Mouse (Mus musculus) heart, adult 2 months (tissue): Measurements from ENCODE around the gene S100a14. TPM values are rescaled to one million over a fixed set of nuclear protein-coding genes. Genes with fewer than 3 reads are reported as not detected.

Experiments used
- DNase-seq, 2 experiments: peaks; one replicate each; pipeline ENCODE4 v3.0.0; 2021
- H3K27ac ChIP-seq: fragments of 200-600 bp; 2 replicates; pipeline ENCODE4 v1.8.1; 2022
- H3K27me3 ChIP-seq: fragments of 200-500 bp; 2 replicates; pipeline ENCODE4 v1.6.1; 2012; ENCODE audit warnings: mild to moderate bottlenecking, low read length, inconsistent platforms, mixed read lengths; ENCODE audit not compliant: control insufficient read depth, insufficient read depth
- H3K36me3 ChIP-seq: fragments of 200-500 bp; 2 replicates; pipeline ENCODE4 v1.6.1; 2012; ENCODE audit warnings: low read length, inconsistent platforms; ENCODE audit not compliant: control insufficient read depth, insufficient read depth
- H3K4me1 ChIP-seq: fragments of 200-500 bp; 2 replicates; pipeline ENCODE4 v1.6.1; 2011; ENCODE audit warnings: low read length; ENCODE audit not compliant: control insufficient read depth, insufficient read depth
- H3K4me3 ChIP-seq: fragments of 200-600 bp; 2 replicates; pipeline ENCODE4 v1.8.1; 2022
- H3K79me2 ChIP-seq: fragments of 200-500 bp; replicated peaks from 2 replicates; pipeline ENCODE4 v1.6.1; 2012; ENCODE audit warnings: mild to moderate bottlenecking, inconsistent platforms, low read length, moderate library complexity, mixed read lengths; ENCODE audit not compliant: control insufficient read depth, insufficient read depth
- H3K9ac ChIP-seq: fragments of 200-500 bp; 2 replicates; pipeline ENCODE4 v1.6.1; 2012; ENCODE audit warnings: low read depth, mild to moderate bottlenecking, control low read depth, inconsistent platforms, low read length, mixed read lengths
- CTCF ChIP-seq: fragments of 200-600 bp; IDR thresholded peaks from 2 replicates; pipeline ENCODE4 v1.8.1; 2022; ENCODE audit warnings: antibody characterized with exemption, mild to moderate bottlenecking, moderate library complexity
- EP300 ChIP-seq: fragments of 200-500 bp; IDR thresholded peaks from 2 replicates; pipeline ENCODE4 v1.6.1; 2011; ENCODE audit warnings: low read depth, low read length, control low read depth; ENCODE audit not compliant: insufficient read depth
- POLR2A ChIP-seq: fragments of 200-500 bp; IDR thresholded peaks from 2 replicates; pipeline ENCODE4 v1.6.1; 2011; ENCODE audit warnings: mild to moderate bottlenecking, low read depth, low read length, control low read depth; ENCODE audit not compliant: insufficient read depth
- WGBS: fragments of 180-500 bp; shearing (Covaris S2); methylation state at CpG from one replicate; pipeline ENCODE4 v1.1.7; 2018; 5-methylcytosine and 5-hydroxymethylcytosine counted together
- intact Hi-C: fragments of 180-260 bp; cut with DNase I; formaldehyde crosslinking; loops from one replicate; pipeline ENCODE4 v1.15.1; 2025
- polyA plus RNA-seq: library from polyadenylated mRNA; depleted of rRNA; stranded (reverse); fragments of >200 nt; gene quantifications from 2 replicates; pipeline ENCODE4 v1.2.3, GENCODE M21; 2012
- total RNA-seq, 2 experiments: library from RNA; stranded (reverse); gene quantifications; 2 replicates each; pipeline ENCODE4 v1.2.3; 2021

Gene S100a14
- total and polyA plus RNA-seq, 3 experiments, result 0.23 to 0.57 (median 0.50) TPM

DNA sequence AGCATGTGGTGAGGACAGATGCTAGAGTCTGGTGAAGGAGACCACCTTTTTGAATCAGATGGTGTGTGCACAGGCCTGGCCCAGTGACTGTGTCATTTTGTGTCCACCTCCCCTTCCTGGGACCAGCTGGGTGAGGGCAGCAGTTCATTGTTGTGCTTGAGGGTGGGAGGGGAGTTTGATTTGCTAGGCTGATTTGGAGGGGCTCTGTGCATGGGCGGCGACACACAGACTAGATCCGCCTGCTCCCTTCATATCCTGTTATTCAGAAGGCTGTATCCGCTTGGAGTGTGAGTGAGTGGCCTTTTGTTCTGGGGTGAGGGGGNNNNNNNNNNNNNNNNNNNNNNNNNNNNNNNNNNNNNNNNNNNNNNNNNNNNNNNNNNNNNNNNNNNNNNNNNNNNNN, 14.2 kb downstream of the S100a14 start:
- peak overlapping the region; percentile 52 for H3K4me3 ChIP-seq
- intact Hi-C loops, result loop anchor here (2.0 kb wide), 1 partner anchor 16 kb away; no protein-coding TSS in a partner anchor
- H3K79me2 ChIP-seq, result peaks cover 3% of the 10 kb centered on the region; the same call in 1 of the 2 replicates
- DNase-seq, result peak; percentile 68 to 69
- WGBS, result 48% methylated on average over 4 of the region's 4 CpGs
- peaks cover 10% of the 10 kb centered on the region for H3K4me1 ChIP-seq
- peak; percentile 91 for TF ChIP-seq POLR2A
- no peak for TF ChIP-seq CTCF
- TF ChIP-seq EP300, result peak; percentile 74
- H3K27ac ChIP-seq, result peak overlapping the region; percentile 96
- no peaks in the 10 kb centered on the region for H3K36me3 ChIP-seq
- peak overlapping the region; percentile 79 for H3K9ac ChIP-seq
- H3K27me3 ChIP-seq, result no peaks in the 10 kb centered on the region

DNA sequence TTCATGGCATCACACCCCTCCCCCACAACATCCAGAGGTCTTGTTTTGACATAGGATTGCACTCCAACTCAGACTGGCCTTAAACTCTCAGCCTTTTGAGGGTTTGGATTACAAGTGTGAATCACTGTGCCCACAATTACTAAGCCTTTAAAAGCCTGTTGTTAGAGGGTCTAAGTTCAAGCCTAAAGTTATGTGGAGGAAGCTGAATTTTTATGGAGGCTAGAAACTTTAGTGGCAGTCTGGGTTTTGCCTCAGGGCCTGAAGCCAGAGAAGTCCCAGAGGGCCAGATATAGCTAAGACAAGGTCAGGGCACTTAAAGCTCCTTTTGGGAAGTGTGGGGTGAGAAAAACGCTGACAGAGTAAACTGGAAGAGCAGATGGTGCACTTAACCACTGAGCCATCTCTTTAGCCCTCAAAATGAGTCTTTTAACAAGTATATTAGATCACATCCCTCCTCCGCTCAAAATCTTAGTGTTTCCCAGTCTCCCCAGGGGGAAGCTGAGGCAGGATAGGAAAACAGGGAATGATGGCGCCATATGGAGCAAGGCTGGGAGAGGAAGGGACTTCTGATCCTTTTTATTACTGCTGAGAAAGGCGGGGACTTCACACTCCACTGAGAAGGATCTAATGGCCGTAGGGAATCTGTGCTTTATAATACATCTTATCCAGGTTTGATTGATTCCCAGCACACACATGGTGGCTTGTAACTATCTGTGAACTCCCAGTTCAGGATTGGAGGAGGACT, 23.2 kb downstream of the S100a14 start:
- Histone ChIP-seq H3K4me3 (no peak overlapping the region), H3K36me3 (no peaks in the 10 kb centered on the region), H3K27ac (no peak overlapping the region), H3K27me3 (no peaks in the 10 kb centered on the region), H3K9ac (no peak overlapping the region), H3K4me1 (peaks cover 1% of the 10 kb centered on the region; the same call in 1 of the 2 replicates), H3K79me2 (no peaks in the 10 kb centered on the region)
- intact Hi-C loops, result no loop called here
- 63% methylated on average over 5 of the region's 5 CpGs for WGBS
- no peak for DNase-seq
- TF ChIP-seq CTCF (no peak), POLR2A (no peak), EP300 (no peak)

DNA sequence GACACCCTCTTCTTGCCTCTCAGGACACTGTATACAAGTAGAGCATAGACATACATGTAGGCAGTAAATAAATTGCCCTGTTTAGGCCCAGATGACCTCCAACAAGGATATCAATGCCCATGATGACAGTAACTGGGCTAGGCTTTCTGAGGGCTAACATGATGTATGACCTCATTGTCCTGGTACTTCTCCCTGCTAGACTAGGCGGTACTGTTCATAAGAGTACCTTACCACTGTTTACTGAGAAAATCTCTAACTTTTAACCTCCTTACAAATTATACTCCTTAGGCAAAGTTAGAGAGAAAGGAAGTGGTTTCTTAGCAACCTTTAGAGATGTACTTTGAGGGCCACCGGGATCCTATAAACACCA, 23.8 kb downstream of the S100a14 start:
- Histone ChIP-seq H3K4me3 (no peak overlapping the region), H3K79me2 (no peaks in the 10 kb centered on the region), H3K27me3 (no peaks in the 10 kb centered on the region), H3K27ac (no peak overlapping the region), H3K4me1 (peaks cover 1% of the 10 kb centered on the region; the same call in 1 of the 2 replicates), H3K36me3 (no peaks in the 10 kb centered on the region), H3K9ac (no peak overlapping the region)
- no peak for DNase-seq
- no peak for TF ChIP-seq CTCF
- TF ChIP-seq POLR2A, result no peak
- TF ChIP-seq EP300, result no peak
- whole genome bisulfite sequencing, result 79% methylated on average over 2 of the region's 2 CpGs
- intact Hi-C loops, result no loop called here

GRCm38 (mm10) chr3:90552231-90552630, 25.6 kb downstream of the S100a14 start:
- H3K79me2 ChIP-seq, result no peaks in the 10 kb centered on the region
- no peak overlapping the region for H3K27ac ChIP-seq
- H3K9ac ChIP-seq, result no peak overlapping the region
- H3K4me1 ChIP-seq, result peaks cover 1% of the 10 kb centered on the region
- DNase-seq, result no peak
- TF ChIP-seq CTCF (no peak), POLR2A (no peak), EP300 (no peak)
- H3K4me3 ChIP-seq, result no peak overlapping the region
- 75% methylated on average over 2 of the region's 2 CpGs for WGBS
- H3K36me3 ChIP-seq, result no peaks in the 10 kb centered on the region
- H3K27me3 ChIP-seq, result no peaks in the 10 kb centered on the region
- intact Hi-C loops, result no loop called here

GRCm38 (mm10) chr3:90555954-90556353, 29.3 kb downstream of the S100a14 start:
- H3K4me3 ChIP-seq, result no peak overlapping the region
- no peaks in the 10 kb centered on the region for H3K27me3 ChIP-seq
- intact Hi-C loops, result no loop called here
- no peaks in the 10 kb centered on the region for H3K79me2 ChIP-seq
- TF ChIP-seq EP300 (no peak), POLR2A (no peak), CTCF (no peak)
- H3K9ac ChIP-seq, result no peak overlapping the region
- no peaks in the 10 kb centered on the region for H3K36me3 ChIP-seq
- no peaks in the 10 kb centered on the region; the same call in 1 of the 2 replicates for H3K4me1 ChIP-seq
- 62% methylated on average over 5 of the region's 5 CpGs for WGBS
- no peak overlapping the region for H3K27ac ChIP-seq
- DNase-seq, result peak in 1 of 2 experiments; percentile 33

GRCm38 (mm10) chr3:90560008-90560628, 33.5 kb downstream of the S100a14 start, which contains the start of gene S100a3:
Gene S100a3, plus strand, starts transcription at chr3:90560578.
- Histone ChIP-seq H3K79me2 (no peaks in the 10 kb centered on the region), H3K27ac (no peak within 1 kb of the TSS), H3K27me3 (no peaks in the 10 kb centered on the region), H3K9ac (no peak within 1 kb of the TSS), H3K4me3 (no peak within 1 kb of the TSS), H3K36me3 (no peaks in the 10 kb centered on the region), H3K4me1 (no peaks in the 10 kb centered on the region; the same call in 1 of the 2 replicates)
- TF ChIP-seq CTCF (no peak), EP300 (no peak), POLR2A (no peak)
- 83% methylated on average over 6 of the region's 6 CpGs for WGBS
- no peak for DNase-seq
- intact Hi-C loops, result no loop called here
